Mouse (Mus musculus) hindbrain, embryonic 14.5 days (tissue): ENCODE measurements around the gene Akap3. TPM values are rescaled to one million over a fixed set of nuclear protein-coding genes. Genes with fewer than 3 reads are reported as not detected.

ENCODE experiments used
- polyA plus RNA-seq: library from polyadenylated mRNA; unstranded; fragments of >200 nt; fragmentation: Nextera tagmentation; extraction: Ambion mirVana; gene quantifications from 2 replicates; pipeline ENCODE4 v1.2.1, GENCODE M21; 2014

Akap3 gene
- polyA plus RNA-seq, 1 experiment from 2014 or later: 0.19 TPM

Other genes with a start within 250 kb of the Akap3 start
- 2.0 and 2.3 TPM in 2 replicates for gene Kcna1, start 206.7 kb upstream of the Akap3 start, polyA plus RNA-seq
- 18.5 and 22.9 TPM in 2 replicates for gene Kcna6, start 112.4 kb upstream of the Akap3 start, polyA plus RNA-seq
- 188 and 195 TPM in 2 replicates for gene Ndufa9, start 4.0 kb upstream of the Akap3 start, polyA plus RNA-seq
- gene Dyrk4, start 68.7 kb downstream of the Akap3 start, polyA plus RNA-seq: 0.09 and 0.12 TPM in 2 replicates
- gene Rad51ap1, start 86.5 kb downstream of the Akap3 start, polyA plus RNA-seq: 15.3 and 17.6 TPM in 2 replicates
- gene D6Wsu163e, start 86.9 kb downstream of the Akap3 start, polyA plus RNA-seq: 32.5 and 35.4 TPM in 2 replicates
- not detected in 2 replicates for gene Fgf6, start 162.5 kb downstream of the Akap3 start, polyA plus RNA-seq
- gene Fgf23, start 219.8 kb downstream of the Akap3 start, polyA plus RNA-seq: 0.11 and 0.18 TPM in 2 replicates